Mouse (Mus musculus) liver, adult 2 months (tissue): ENCODE measurements at regions not wholly inside any gene's neighbourhood (a gene's known extent, or its start where the extent isn't known, plus 50 kb on each side); places are given as distances from the start of the nearest gene placed in this dataset.

Source experiments
- DNase-seq: peaks from one replicate; pipeline ENCODE4 v3.0.0-alpha.2; 2011; ENCODE audit warnings: low read depth, low spot score; ENCODE audit errors: extremely low read depth
- H3K27ac ChIP-seq: fragments of 200-500 bp; replicated peaks from 2 replicates; pipeline ENCODE4 v1.5.1; 2012; ENCODE audit warnings: low read depth, mild to moderate bottlenecking, control low read depth, inconsistent platforms, low read length; ENCODE audit not compliant: insufficient read depth
- H3K27me3 ChIP-seq: fragments of 200-500 bp; 2 replicates; pipeline ENCODE4 v1.6.1; 2012; ENCODE audit warnings: mild to moderate bottlenecking, moderate library complexity, low read length, inconsistent platforms; ENCODE audit not compliant: control insufficient read depth, insufficient read depth
- H3K36me3 ChIP-seq: fragments of 200-500 bp; 2 replicates; pipeline ENCODE4 v1.6.1; 2012; ENCODE audit warnings: low read length, inconsistent platforms; ENCODE audit not compliant: control insufficient read depth, insufficient read depth
- H3K4me1 ChIP-seq: fragments of 200-500 bp; 2 replicates; pipeline ENCODE4 v1.6.1; 2011; ENCODE audit warnings: low read length; ENCODE audit not compliant: control insufficient read depth, insufficient read depth
- H3K4me3 ChIP-seq: fragments of 200-500 bp; 2 replicates; pipeline ENCODE4 v1.5.1; 2011; ENCODE audit warnings: low read depth, mild to moderate bottlenecking, control low read depth, low read length, moderate library complexity; ENCODE audit not compliant: insufficient read depth
- H3K79me2 ChIP-seq: fragments of 200-500 bp; 2 replicates; pipeline ENCODE4 v1.6.1; 2012; ENCODE audit warnings: inconsistent platforms, mild to moderate bottlenecking, low read length, moderate library complexity; ENCODE audit not compliant: control insufficient read depth, insufficient read depth
- H3K9ac ChIP-seq: fragments of 200-500 bp; 2 replicates; pipeline ENCODE4 v1.6.1; 2012; ENCODE audit warnings: low read depth, mild to moderate bottlenecking, control low read depth, inconsistent platforms, low read length
- CTCF ChIP-seq: fragments of 200-500 bp; IDR thresholded peaks from 2 replicates; pipeline ENCODE4 v1.5.1; 2011; ENCODE audit warnings: low read depth, low read length, control low read depth
- POLR2A ChIP-seq: fragments of 200-500 bp; IDR thresholded peaks from 2 replicates; pipeline ENCODE4 v1.6.1; 2011; ENCODE audit warnings: low read length, control low read depth; ENCODE audit not compliant: insufficient read depth; ENCODE audit errors: extremely low read depth
- WGBS: fragments of 180-500 bp; shearing (Covaris S2); methylation state at CpG from one replicate; pipeline ENCODE4 v1.1.7; 2018; 5-methylcytosine and 5-hydroxymethylcytosine counted together

DNA sequence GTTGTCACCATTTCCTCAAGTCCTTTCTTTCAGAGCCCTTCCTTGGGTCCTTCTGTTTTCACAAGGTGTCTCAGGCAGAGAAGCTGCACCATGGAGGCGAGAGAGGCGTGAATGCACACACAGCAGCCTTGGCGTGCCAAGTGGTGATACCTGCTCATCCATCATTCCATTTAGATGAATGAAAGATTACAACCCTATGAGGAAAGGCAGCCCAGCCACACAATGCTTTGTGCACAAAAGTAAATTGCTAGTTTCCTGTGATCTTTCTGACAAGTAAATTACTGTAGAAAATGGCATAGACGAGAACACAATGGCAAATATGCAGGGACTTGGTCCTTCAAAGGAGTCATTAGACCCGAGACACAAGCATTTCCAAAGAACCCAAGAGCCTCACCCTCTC lies 101.4 kb downstream of the Rnd3 start:
- Histone ChIP-seq H3K27me3 (no peaks in the 10 kb centered on the region), H3K9ac (no peak overlapping the region), H3K4me1 (no peaks in the 10 kb centered on the region), H3K4me3 (no peak overlapping the region), H3K27ac (no peak overlapping the region), H3K79me2 (no peaks in the 10 kb centered on the region), H3K36me3 (no peaks in the 10 kb centered on the region)
- 97% methylated on average over 5 of the region's 5 CpGs for WGBS
- DNase-seq = no peak
- TF ChIP-seq POLR2A = no peak
- no peak for TF ChIP-seq CTCF

GRCm38 (mm10) chr2:51045626-51046025 lies 103.3 kb downstream of the Rnd3 start:
- Histone ChIP-seq H3K4me1 (no peaks in the 10 kb centered on the region), H3K79me2 (no peaks in the 10 kb centered on the region), H3K4me3 (no peak overlapping the region), H3K27ac (no peak overlapping the region), H3K27me3 (no peaks in the 10 kb centered on the region; the same call in 1 of the 2 replicates), H3K9ac (no peak overlapping the region), H3K36me3 (no peaks in the 10 kb centered on the region)
- DNase-seq = no peak
- TF ChIP-seq POLR2A = no peak
- no peak for TF ChIP-seq CTCF
- WGBS = 96% methylated on average over 2 of the region's 2 CpGs

DNA sequence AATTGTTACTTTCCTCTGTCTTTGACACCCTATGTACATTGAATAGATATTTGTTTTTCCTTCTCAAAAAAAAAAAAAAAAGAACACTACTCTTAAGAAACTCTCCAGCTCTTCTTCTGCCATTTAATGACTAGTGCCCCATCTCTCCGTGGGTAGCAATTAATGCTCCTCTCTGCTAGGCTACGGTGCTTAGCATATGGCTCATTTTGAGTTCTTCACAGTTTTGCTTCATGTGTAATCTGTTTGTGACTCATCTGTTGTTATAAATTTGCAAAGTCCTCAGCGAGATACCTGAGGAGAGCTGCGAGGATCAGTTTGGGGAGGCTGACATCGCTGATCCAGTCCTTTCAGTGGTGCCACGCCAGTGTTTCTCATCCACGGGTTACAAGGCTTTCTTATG lies 107.8 kb downstream of the Rnd3 start:
- no peaks in the 10 kb centered on the region for H3K36me3 ChIP-seq
- no peak overlapping the region for H3K4me3 ChIP-seq
- no peak for TF ChIP-seq POLR2A
- no peak for TF ChIP-seq CTCF
- H3K79me2 ChIP-seq = no peaks in the 10 kb centered on the region
- peaks cover 7% of the 10 kb centered on the region for H3K4me1 ChIP-seq
- H3K9ac ChIP-seq = no peak overlapping the region
- H3K27me3 ChIP-seq = no peaks in the 10 kb centered on the region; the same call in 1 of the 2 replicates
- no peak for DNase-seq
- no peak overlapping the region for H3K27ac ChIP-seq
- 78% methylated on average over 7 of the region's 7 CpGs for WGBS

DNA sequence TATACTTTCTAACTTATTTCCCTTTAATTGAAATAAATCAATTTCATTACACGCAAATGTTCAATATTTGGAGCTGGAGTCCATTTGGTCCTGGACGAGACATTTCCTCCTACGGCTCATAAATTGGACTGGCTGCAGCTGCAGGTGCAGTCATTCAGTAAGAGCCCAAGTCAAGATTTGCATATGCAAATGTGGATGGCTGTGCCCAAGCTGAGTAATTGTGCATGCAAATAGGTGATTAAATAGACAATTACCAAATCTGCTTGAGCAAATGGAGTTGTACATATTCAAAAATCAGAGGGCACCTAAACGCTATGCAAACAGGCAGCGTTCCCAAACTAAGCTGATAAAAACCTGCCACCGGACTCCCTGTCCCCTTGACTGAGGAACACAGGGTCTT lies 110.2 kb downstream of the Rnd3 start:
- Histone ChIP-seq H3K4me3 (no peak overlapping the region), H3K4me1 (peaks cover 7% of the 10 kb centered on the region), H3K79me2 (no peaks in the 10 kb centered on the region), H3K9ac (no peak overlapping the region), H3K27ac (no peak overlapping the region), H3K27me3 (no peaks in the 10 kb centered on the region; the same call in 1 of the 2 replicates), H3K36me3 (no peaks in the 10 kb centered on the region)
- TF ChIP-seq POLR2A (no peak), CTCF (no peak)
- 27% methylated on average over 6 of the region's 6 CpGs for WGBS
- peak; percentile 26 for DNase-seq

GRCm38 (mm10) chr2:51036995-51037394 lies 111.9 kb downstream of the Rnd3 start:
- H3K9ac ChIP-seq = no peak overlapping the region
- no peak for DNase-seq
- H3K4me1 ChIP-seq = peaks cover 7% of the 10 kb centered on the region
- WGBS = 86% methylated on average over 5 of the region's 5 CpGs
- no peak overlapping the region for H3K4me3 ChIP-seq
- H3K27me3 ChIP-seq = no peaks in the 10 kb centered on the region; the same call in 1 of the 2 replicates
- H3K79me2 ChIP-seq = no peaks in the 10 kb centered on the region
- TF ChIP-seq POLR2A (no peak), CTCF (no peak)
- no peak overlapping the region for H3K27ac ChIP-seq
- no peaks in the 10 kb centered on the region for H3K36me3 ChIP-seq

DNA sequence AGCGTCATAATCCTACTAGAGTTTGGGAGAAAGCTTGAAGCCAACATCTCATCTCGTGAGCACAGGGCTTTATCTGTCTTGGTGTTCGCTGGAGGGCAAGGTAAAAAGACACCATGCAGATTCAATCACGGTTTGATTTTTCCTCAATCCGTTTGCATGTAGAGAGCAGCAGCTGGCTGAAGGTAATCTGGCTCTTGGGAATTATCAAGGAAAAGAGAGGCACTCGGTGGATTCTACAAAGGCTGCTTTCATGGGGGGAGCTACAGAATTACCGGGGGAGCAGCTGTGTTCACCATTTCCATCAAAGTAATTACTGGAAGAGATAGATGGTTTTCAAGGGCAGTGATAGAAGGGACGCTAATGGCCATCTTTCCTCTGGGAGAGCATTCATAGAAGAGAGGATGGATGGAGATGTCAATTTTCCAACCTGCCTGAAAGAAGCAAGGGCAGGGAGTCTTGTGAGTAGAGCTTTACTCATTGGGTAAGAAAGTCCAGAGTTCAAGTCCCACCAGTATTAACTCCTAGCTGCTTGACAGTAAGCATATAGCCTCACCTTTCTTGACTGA lies 112.6 kb downstream of the Rnd3 start:
- no peak overlapping the region for H3K4me3 ChIP-seq
- no peaks in the 10 kb centered on the region for H3K79me2 ChIP-seq
- H3K27me3 ChIP-seq = no peaks in the 10 kb centered on the region
- 91% methylated on average over 8 of the region's 8 CpGs for WGBS
- no peak overlapping the region for H3K27ac ChIP-seq
- H3K36me3 ChIP-seq = no peaks in the 10 kb centered on the region
- DNase-seq = no peak
- no peak for TF ChIP-seq CTCF
- H3K9ac ChIP-seq = no peak overlapping the region
- H3K4me1 ChIP-seq = peaks cover 7% of the 10 kb centered on the region
